Mouse (Mus musculus): ENCODE measurements around the gene Umps. TPM values are rescaled to one million over a fixed set of nuclear protein-coding genes. Genes with fewer than 3 reads are reported as not detected.

Umps gene
- polyA plus RNA-seq (2015; fragmentation: Nextera tagmentation; extraction: Ambion mirVana), result 57.4 and 62.5 TPM in 2 replicates

- ATAC-seq (ENCODE audit: insufficient number of reproducible peaks, insufficient read depth, low FRiP score, low TSS enrichment, low read depth), result peak; percentile 84
- Histone ChIP-seq H3K4me3 (peak within 1 kb of the TSS; percentile 82), H3K27me3 (no peaks in the 10 kb centered on the region), H3K27ac (peak within 1 kb of the TSS; percentile 78), H3K9ac (peak within 1 kb of the TSS; percentile 86), H3K4me2 (peak within 1 kb of the TSS; percentile 79), H3K4me1 (peaks cover 14% of the 10 kb centered on the region), H3K9me3 (no peaks in the 10 kb centered on the region), H3K36me3 (peaks cover 17% of the 10 kb centered on the region)
- WGBS, result under 1% methylated on average over 44 of the region's 44 CpGs
Measured at GRCm38 (mm10) chr16:33966538-33967282, at the start of gene Umps. TSS of gene Umps (minus strand) at chr16:33967038.

GRCm38 (mm10) chr16:34011991-34012845, 45.4 kb upstream of the Umps start:
- Histone ChIP-seq H3K27ac (no peak overlapping the region), H3K4me1 (no peaks in the 10 kb centered on the region), H3K4me2 (no peak overlapping the region), H3K4me3 (no peak overlapping the region), H3K9me3 (no peaks in the 10 kb centered on the region), H3K36me3 (peaks cover 76% of the 10 kb centered on the region), H3K9ac (no peak overlapping the region), H3K27me3 (no peaks in the 10 kb centered on the region)
- WGBS, result 89% methylated on average over 20 of the region's 20 CpGs
- ATAC-seq (ENCODE audit: insufficient number of reproducible peaks, insufficient read depth, low FRiP score, low TSS enrichment, low read depth), result no peak

GRCm38 (mm10) chr16:34009567-34009966, 42.7 kb upstream of the Umps start:
- ATAC-seq (ENCODE audit: insufficient number of reproducible peaks, insufficient read depth, low FRiP score, low TSS enrichment, low read depth), result no peak
- peaks cover 49% of the 10 kb centered on the region for H3K36me3 ChIP-seq
- H3K9me3 ChIP-seq, result no peaks in the 10 kb centered on the region

GRCm38 (mm10) chr16:34005986-34006385, 39.1 kb upstream of the Umps start:
- no peak for ATAC-seq (ENCODE audit: insufficient number of reproducible peaks, insufficient read depth, low FRiP score, low TSS enrichment, low read depth)
- Histone ChIP-seq H3K9me3 (no peaks in the 10 kb centered on the region), H3K36me3 (peaks cover 19% of the 10 kb centered on the region), H3K27me3 (no peaks in the 10 kb centered on the region), H3K4me2 (no peak overlapping the region), H3K4me1 (peaks cover 35% of the 10 kb centered on the region), H3K4me3 (no peak overlapping the region), H3K9ac (no peak overlapping the region), H3K27ac (no peak overlapping the region)
- 97% methylated on average over 3 of the region's 3 CpGs for WGBS

More at GRCm38 (mm10) chr16:34009567-34009966, 42.7 kb upstream of the Umps start:
- H3K4me2 ChIP-seq, result no peak overlapping the region
- 90% methylated on average over 2 of the region's 2 CpGs for WGBS
- peaks cover 12% of the 10 kb centered on the region for H3K4me1 ChIP-seq
- no peak overlapping the region for H3K4me3 ChIP-seq
- H3K9ac ChIP-seq, result no peak overlapping the region
- no peaks in the 10 kb centered on the region for H3K27me3 ChIP-seq
- no peak overlapping the region for H3K27ac ChIP-seq

GRCm38 (mm10) chr16:34004128-34004578, 37.3 kb upstream of the Umps start:
- no peak overlapping the region for H3K4me3 ChIP-seq
- peak overlapping the region; percentile 73 for H3K27ac ChIP-seq
- 0 out of 2 replicates have a peak overlapping the region, but pooled peaks have one; percentile 3 for H3K4me2 ChIP-seq
- H3K9ac ChIP-seq, result no peak overlapping the region
- peaks cover 35% of the 10 kb centered on the region for H3K4me1 ChIP-seq
- peak; percentile 62; the same call in 1 of the 2 replicates for ATAC-seq (ENCODE audit: insufficient number of reproducible peaks, insufficient read depth, low FRiP score, low TSS enrichment, low read depth)
- whole genome bisulfite sequencing, result 31% methylated on average over 4 of the region's 4 CpGs
- peaks cover 4% of the 10 kb centered on the region; the same call in 1 of the 2 replicates for H3K36me3 ChIP-seq
- H3K27me3 ChIP-seq, result no peaks in the 10 kb centered on the region
- H3K9me3 ChIP-seq, result no peaks in the 10 kb centered on the region

GRCm38 (mm10) chr16:34003566-34004127, 36.8 kb upstream of the Umps start:
- 0 out of 2 replicates have a peak, but pooled peaks cover 4% of the 10 kb centered on the region for H3K36me3 ChIP-seq
- H3K27ac ChIP-seq, result peak overlapping the region; percentile 73
- ATAC-seq (ENCODE audit: insufficient number of reproducible peaks, insufficient read depth, low FRiP score, low TSS enrichment, low read depth), result no peak
- H3K27me3 ChIP-seq, result no peaks in the 10 kb centered on the region
- no peaks in the 10 kb centered on the region for H3K9me3 ChIP-seq
- H3K4me2 ChIP-seq, result no peak overlapping the region
- WGBS, result 53% methylated on average over 10 of the region's 10 CpGs
- no peak overlapping the region for H3K4me3 ChIP-seq
- H3K4me1 ChIP-seq, result peaks cover 35% of the 10 kb centered on the region
- no peak overlapping the region for H3K9ac ChIP-seq

- Histone ChIP-seq H3K27ac (no peak overlapping the region), H3K36me3 (no peaks in the 10 kb centered on the region), H3K9ac (no peak overlapping the region), H3K4me3 (no peak overlapping the region), H3K9me3 (no peaks in the 10 kb centered on the region), H3K27me3 (no peaks in the 10 kb centered on the region), H3K4me2 (no peak overlapping the region), H3K4me1 (peaks cover 34% of the 10 kb centered on the region)
- 79% methylated on average over 8 of the region's 8 CpGs for WGBS
- ATAC-seq (ENCODE audit: insufficient number of reproducible peaks, insufficient read depth, low FRiP score, low TSS enrichment, low read depth), result no peak
Measured at GRCm38 (mm10) chr16:34000715-34001114, 33.9 kb upstream of the Umps start.

GRCm38 (mm10) chr16:33999388-33999787, 32.5 kb upstream of the Umps start:
- ATAC-seq (ENCODE audit: insufficient number of reproducible peaks, insufficient read depth, low FRiP score, low TSS enrichment, low read depth), result no peak
- no peaks in the 10 kb centered on the region for H3K36me3 ChIP-seq
- H3K27me3 ChIP-seq, result no peaks in the 10 kb centered on the region
- 24% methylated on average over 3 of the region's 3 CpGs for WGBS
- no peaks in the 10 kb centered on the region for H3K9me3 ChIP-seq
- H3K27ac ChIP-seq, result no peak overlapping the region
- no peak overlapping the region for H3K9ac ChIP-seq
- peaks cover 21% of the 10 kb centered on the region for H3K4me1 ChIP-seq
- no peak overlapping the region for H3K4me3 ChIP-seq
- no peak overlapping the region for H3K4me2 ChIP-seq

GRCm38 (mm10) chr16:33998011-33998410, 31.2 kb upstream of the Umps start:
- Histone ChIP-seq H3K4me2 (no peak overlapping the region), H3K27me3 (no peaks in the 10 kb centered on the region), H3K9ac (no peak overlapping the region), H3K27ac (no peak overlapping the region), H3K4me1 (peaks cover 7% of the 10 kb centered on the region), H3K4me3 (no peak overlapping the region), H3K9me3 (no peaks in the 10 kb centered on the region), H3K36me3 (no peaks in the 10 kb centered on the region)
- 76% methylated on average over 6 of the region's 6 CpGs for WGBS
- ATAC-seq (ENCODE audit: insufficient number of reproducible peaks, insufficient read depth, low FRiP score, low TSS enrichment, low read depth), result no peak

GRCm38 (mm10) chr16:33996030-33996429, 29.2 kb upstream of the Umps start:
- no peaks in the 10 kb centered on the region for H3K27me3 ChIP-seq
- H3K4me2 ChIP-seq, result no peak overlapping the region
- no peak overlapping the region for H3K9ac ChIP-seq
- H3K9me3 ChIP-seq, result no peaks in the 10 kb centered on the region
- H3K27ac ChIP-seq, result no peak overlapping the region
- ATAC-seq (ENCODE audit: insufficient number of reproducible peaks, insufficient read depth, low FRiP score, low TSS enrichment, low read depth), result no peak
- no peaks in the 10 kb centered on the region for H3K4me1 ChIP-seq
- WGBS, result 11% methylated on average over 5 of the region's 5 CpGs
- no peaks in the 10 kb centered on the region for H3K36me3 ChIP-seq
- no peak overlapping the region for H3K4me3 ChIP-seq

GRCm38 (mm10) chr16:33995496-33995895, 28.7 kb upstream of the Umps start:
- no peaks in the 10 kb centered on the region for H3K36me3 ChIP-seq
- H3K4me3 ChIP-seq, result no peak overlapping the region
- WGBS, result 76% methylated on average over 3 of the region's 3 CpGs
- no peak overlapping the region for H3K9ac ChIP-seq
- no peaks in the 10 kb centered on the region for H3K9me3 ChIP-seq
- no peak overlapping the region for H3K27ac ChIP-seq
- H3K27me3 ChIP-seq, result no peaks in the 10 kb centered on the region
- ATAC-seq (ENCODE audit: insufficient number of reproducible peaks, insufficient read depth, low FRiP score, low TSS enrichment, low read depth), result no peak
- H3K4me2 ChIP-seq, result no peak overlapping the region
- H3K4me1 ChIP-seq, result 0 out of 2 replicates have a peak, but pooled peaks cover 3% of the 10 kb centered on the region

Data from embryonic facial prominence, embryonic 13.5 days (tissue).